Mouse (Mus musculus): ENCODE results near the gene Gm5767. TPM values are rescaled to one million over a fixed set of nuclear protein-coding genes. Genes with fewer than 3 reads are reported as not detected.
A peak's percentile ranks its signal among the peaks of the same experiment; 100 is the strongest.

The Gm5767 gene
- polyA plus RNA-seq (2015; fragmentation: Nextera tagmentation; extraction: Ambion mirVana): not detected in 2 replicates

DNA sequence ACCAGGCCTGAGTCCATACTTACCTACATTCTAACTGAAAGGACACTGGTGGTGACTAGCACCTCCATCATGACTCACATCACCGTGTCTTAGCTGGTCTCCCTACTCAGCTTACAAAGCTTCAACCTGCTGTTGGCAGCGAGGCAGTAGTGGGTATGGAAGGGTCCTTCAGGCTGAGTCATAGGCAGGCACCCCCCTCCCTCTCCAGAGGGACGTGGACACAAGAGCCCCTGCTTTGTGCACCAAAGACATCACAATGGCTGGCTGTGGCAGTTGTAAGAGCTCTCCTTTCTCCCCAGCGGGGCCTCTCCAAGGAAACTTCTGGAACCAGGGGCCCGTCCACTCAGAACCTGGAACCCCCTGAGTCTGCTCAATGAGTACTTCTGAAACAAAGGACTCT, at the start of gene Gm5767:
Gm5767 (plus strand) TSS at position 301 of the 400 bp plus-strand sequence.
- Histone ChIP-seq H3K4me2 (no peak within 1 kb of the TSS), H3K27me3 (no peaks in the 10 kb centered on the region), H3K4me1 (no peaks in the 10 kb centered on the region), H3K9me3 (no peaks in the 10 kb centered on the region), H3K36me3 (peaks cover 4% of the 10 kb centered on the region; the same call in 1 of the 2 replicates), H3K27ac (no peak within 1 kb of the TSS), H3K9ac (no peak within 1 kb of the TSS), H3K4me3 (no peak within 1 kb of the TSS)
- 89% methylated on average over 5 of the region's 5 CpGs for WGBS
- ATAC-seq (ENCODE audit: insufficient number of reproducible peaks, insufficient read depth, low FRiP score, low TSS enrichment, low read depth): no peak

DNA sequence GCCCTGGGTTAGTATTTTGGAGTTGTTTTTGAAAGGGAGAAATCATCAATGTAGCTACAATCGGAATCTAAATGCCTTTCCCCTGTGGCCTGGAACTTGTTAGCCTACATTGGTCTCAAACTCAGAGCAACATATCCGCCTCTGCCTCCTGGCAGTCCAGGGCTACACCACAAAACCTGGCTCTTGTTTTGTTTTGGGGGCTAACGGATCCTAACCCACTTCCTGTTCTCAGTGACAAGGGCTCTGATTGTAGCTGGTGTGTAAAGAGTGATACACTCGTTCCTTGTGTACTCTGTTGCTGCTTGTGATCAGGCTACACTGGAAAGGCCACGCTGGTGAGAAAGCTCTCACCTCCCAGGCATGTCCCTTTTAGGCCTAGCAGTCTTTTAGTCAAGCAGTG, 49.1 kb upstream of the Gm5767 start:
- Histone ChIP-seq H3K4me3 (no peak overlapping the region), H3K4me1 (peaks cover 12% of the 10 kb centered on the region), H3K36me3 (peaks cover 29% of the 10 kb centered on the region), H3K27ac (no peak overlapping the region), H3K9ac (no peak overlapping the region), H3K9me3 (no peaks in the 10 kb centered on the region), H3K4me2 (no peak overlapping the region), H3K27me3 (no peaks in the 10 kb centered on the region)
- WGBS: 76% methylated on average over 5 of the region's 5 CpGs
- no peak for ATAC-seq (ENCODE audit: insufficient number of reproducible peaks, insufficient read depth, low FRiP score, low TSS enrichment, low read depth)

DNA sequence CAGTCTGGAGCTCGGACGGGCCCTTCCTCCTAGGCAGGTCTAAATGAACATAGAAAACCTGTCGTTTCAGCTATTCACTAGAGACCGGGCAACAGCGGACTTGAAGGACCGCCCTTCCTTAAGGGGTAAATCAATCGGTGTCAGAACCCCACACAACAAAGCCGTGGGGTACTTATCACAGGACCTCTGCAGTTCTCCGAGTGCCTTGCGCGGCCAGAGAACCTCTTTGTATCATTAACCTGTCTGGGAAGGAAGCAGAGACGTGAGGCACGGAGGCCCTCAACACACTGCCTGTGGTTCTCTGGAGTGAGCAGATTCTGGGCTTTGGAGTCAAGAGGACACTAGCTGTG, 43.7 kb upstream of the Gm5767 start:
- Histone ChIP-seq H3K4me2 (peak overlapping the region; percentile 88), H3K9ac (peak overlapping the region; percentile 89), H3K27me3 (no peaks in the 10 kb centered on the region), H3K4me1 (peaks cover 22% of the 10 kb centered on the region), H3K27ac (peak overlapping the region; percentile 86), H3K9me3 (no peaks in the 10 kb centered on the region), H3K36me3 (peaks cover 29% of the 10 kb centered on the region), H3K4me3 (peak overlapping the region; percentile 87)
- no peak for ATAC-seq (ENCODE audit: insufficient number of reproducible peaks, insufficient read depth, low FRiP score, low TSS enrichment, low read depth)
- under 1% methylated on average over 13 of the region's 13 CpGs for WGBS

DNA sequence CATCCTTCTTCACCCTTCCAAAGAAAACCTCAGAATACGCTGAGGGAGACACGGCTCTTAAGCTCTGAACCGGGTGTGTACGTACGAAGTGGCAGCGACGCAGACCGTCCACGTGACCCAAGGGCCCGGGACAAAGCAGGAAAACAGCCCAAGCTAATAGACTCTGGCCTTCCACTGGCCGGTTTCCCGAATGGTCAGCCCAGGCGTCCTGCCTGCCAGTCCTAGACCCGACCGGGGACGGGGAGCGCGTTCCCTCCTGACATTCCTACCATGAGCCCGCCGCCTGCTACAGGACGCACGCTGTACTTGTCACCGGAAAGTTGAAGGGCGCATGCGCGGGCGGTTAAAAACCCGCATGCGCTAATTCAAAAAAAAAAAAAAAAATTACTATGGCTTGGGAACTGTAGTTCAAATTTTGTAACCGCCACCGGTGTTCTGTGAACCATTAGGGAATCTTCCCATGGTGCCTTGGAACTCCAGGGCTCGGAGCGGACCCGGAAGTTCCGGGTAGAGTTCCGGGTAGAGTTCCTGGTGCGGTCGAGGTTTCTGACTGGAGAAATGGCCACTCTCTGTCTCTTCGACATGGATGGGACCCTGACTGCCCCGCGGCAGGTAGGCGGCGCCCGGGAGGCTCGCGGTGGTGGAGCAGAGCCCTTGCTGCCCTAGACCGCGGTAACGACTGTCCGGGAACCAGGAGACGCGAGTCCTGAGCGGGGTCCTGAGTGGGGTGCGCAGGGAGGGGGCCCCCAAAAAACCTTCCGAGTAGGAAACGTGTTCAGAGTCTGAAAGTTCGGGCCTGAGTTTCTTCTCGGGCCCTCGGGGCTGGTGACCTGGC, 43.1 kb upstream of the Gm5767 start, which contains the start of the genes Pmm2 and Tmem186:
Pmm2 (plus strand) TSS at position 458 of the 835 bp plus-strand sequence.
Tmem186 (minus strand) TSS at position 496 of the 835 bp plus-strand sequence.
- Histone ChIP-seq H3K9me3 (no peaks in the 10 kb centered on the region), H3K27ac (peak within 1 kb of the TSS; percentile 89), H3K4me2 (peak within 1 kb of the TSS; percentile 88), H3K9ac (peak within 1 kb of the TSS; percentile 89), H3K27me3 (no peaks in the 10 kb centered on the region), H3K4me3 (peak within 1 kb of the TSS; percentile 87), H3K4me1 (peaks cover 22% of the 10 kb centered on the region), H3K36me3 (peaks cover 24% of the 10 kb centered on the region)
- under 1% methylated on average over 59 of the region's 59 CpGs for WGBS
- peak; percentile 90 for ATAC-seq (ENCODE audit: insufficient number of reproducible peaks, insufficient read depth, low FRiP score, low TSS enrichment, low read depth)

DNA sequence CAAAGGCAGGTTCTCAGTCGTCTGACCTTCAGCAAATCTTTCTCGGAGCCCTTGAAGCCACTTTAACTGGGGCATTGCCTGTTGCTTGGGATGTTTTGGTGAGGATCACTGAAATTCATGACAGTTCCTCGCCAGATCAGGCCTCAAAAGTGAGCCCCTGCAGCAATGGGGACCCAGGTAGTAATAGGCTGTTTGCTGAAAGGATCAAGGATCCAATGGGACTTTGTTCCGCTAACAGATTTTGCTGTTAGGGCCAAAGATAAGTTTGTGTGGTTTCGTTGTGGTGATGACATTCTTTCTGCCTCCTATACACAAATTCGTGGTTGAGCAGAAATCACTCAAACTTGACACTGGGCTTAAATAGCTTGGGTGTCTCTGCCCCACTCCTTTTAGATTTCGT, 42.4 kb upstream of the Gm5767 start:
- Histone ChIP-seq H3K4me1 (peaks cover 22% of the 10 kb centered on the region), H3K36me3 (peaks cover 25% of the 10 kb centered on the region), H3K4me3 (peak overlapping the region; percentile 87), H3K9ac (peak overlapping the region; percentile 89), H3K27me3 (no peaks in the 10 kb centered on the region), H3K27ac (peak overlapping the region; percentile 89; the same call in 1 of the 2 replicates), H3K4me2 (peak overlapping the region; percentile 88), H3K9me3 (no peaks in the 10 kb centered on the region)
- 43% methylated on average over 7 of the region's 7 CpGs for WGBS
- no peak for ATAC-seq (ENCODE audit: insufficient number of reproducible peaks, insufficient read depth, low FRiP score, low TSS enrichment, low read depth)

DNA sequence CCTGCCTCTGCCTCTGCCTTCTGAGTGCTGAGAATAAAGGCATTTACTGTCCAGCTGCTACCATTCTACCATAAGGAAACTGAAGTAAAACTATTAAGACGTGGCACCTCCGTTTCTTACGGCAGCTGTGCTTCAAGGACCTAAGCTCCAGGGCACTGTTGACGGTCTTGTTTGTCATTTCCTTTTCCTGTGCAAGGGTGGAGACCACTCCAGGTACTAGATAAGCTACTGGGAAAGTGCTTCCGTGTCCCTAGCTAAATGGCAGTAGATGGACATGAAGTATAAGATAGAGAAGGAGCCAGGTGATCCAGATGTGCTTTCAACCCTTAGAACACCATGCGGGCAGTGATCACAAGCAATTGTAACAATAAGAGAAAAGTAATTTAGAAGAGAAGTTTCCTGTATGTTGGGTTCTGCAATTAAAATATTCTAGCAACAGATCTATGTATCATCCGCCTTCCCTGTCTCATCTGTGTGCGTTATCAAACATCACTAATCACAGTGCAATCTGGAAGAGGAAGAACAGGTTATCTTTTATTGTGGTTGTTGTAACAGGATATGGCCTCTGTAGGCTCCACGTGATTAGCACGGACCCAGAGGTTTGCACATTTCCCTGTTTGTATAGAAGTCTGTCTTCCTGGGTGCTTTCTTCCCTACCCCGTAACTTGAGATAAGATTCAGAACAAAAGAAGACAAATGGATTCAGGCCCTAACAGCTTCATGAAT, 40.9 kb upstream of the Gm5767 start:
- Histone ChIP-seq H3K27ac (no peak overlapping the region), H3K4me2 (no peak overlapping the region), H3K27me3 (no peaks in the 10 kb centered on the region), H3K9ac (no peak overlapping the region), H3K9me3 (no peaks in the 10 kb centered on the region), H3K4me3 (no peak overlapping the region), H3K36me3 (peaks cover 39% of the 10 kb centered on the region), H3K4me1 (peaks cover 22% of the 10 kb centered on the region)
- 87% methylated on average over 11 of the region's 11 CpGs for WGBS
- no peak for ATAC-seq (ENCODE audit: insufficient number of reproducible peaks, insufficient read depth, low FRiP score, low TSS enrichment, low read depth)

DNA sequence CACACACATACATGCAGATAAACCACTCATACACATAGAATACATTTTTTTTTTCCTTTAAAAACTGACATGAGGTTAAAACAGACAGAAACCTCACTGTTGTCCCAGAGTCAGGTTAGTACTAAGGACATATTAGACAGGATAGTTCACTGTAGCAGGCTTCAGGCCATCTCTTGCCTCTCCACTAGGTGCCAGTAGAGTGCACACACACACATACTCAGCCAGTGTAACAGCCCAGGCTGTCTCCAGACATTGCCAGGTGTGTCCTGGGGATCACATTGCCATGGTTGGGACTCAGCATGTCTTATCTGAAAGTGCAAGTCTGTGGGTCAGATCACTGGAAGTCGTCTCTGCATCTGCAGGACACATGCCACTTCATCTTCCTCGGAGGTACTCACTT, 36.7 kb upstream of the Gm5767 start:
- Histone ChIP-seq H3K4me3 (no peak overlapping the region), H3K27me3 (no peaks in the 10 kb centered on the region), H3K36me3 (peaks cover 66% of the 10 kb centered on the region), H3K4me1 (peaks cover under 1% of the 10 kb centered on the region; the same call in 1 of the 2 replicates), H3K9me3 (no peaks in the 10 kb centered on the region), H3K4me2 (no peak overlapping the region), H3K27ac (no peak overlapping the region), H3K9ac (no peak overlapping the region)
- WGBS: 77% methylated on average over 2 of the region's 2 CpGs
- no peak for ATAC-seq (ENCODE audit: insufficient number of reproducible peaks, insufficient read depth, low FRiP score, low TSS enrichment, low read depth)

DNA sequence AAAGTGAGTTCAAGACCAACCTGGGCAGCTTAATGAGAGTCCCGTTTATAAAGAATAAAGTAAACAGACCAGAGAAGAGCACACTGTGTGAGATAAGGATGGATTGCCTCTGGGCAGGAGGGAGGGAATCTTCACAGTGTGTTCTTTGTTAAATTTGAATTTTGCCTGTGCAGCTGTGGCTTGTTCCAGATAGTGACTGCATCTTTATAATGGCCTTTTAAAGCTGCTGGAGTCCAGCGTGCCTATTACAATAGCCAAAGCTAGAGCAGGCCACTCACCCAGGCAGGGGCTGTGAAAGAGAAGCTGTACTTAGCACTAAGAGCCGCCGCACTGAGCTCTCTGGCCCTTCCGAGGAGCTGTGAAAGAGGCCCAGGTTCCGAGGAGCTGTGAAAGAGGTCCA, 35.0 kb upstream of the Gm5767 start:
- Histone ChIP-seq H3K36me3 (peaks cover 82% of the 10 kb centered on the region), H3K4me3 (no peak overlapping the region), H3K9me3 (no peaks in the 10 kb centered on the region), H3K4me2 (no peak overlapping the region), H3K9ac (no peak overlapping the region), H3K4me1 (no peaks in the 10 kb centered on the region), H3K27me3 (no peaks in the 10 kb centered on the region), H3K27ac (no peak overlapping the region)
- 75% methylated on average over 6 of the region's 6 CpGs for WGBS
- ATAC-seq (ENCODE audit: insufficient number of reproducible peaks, insufficient read depth, low FRiP score, low TSS enrichment, low read depth): no peak

DNA sequence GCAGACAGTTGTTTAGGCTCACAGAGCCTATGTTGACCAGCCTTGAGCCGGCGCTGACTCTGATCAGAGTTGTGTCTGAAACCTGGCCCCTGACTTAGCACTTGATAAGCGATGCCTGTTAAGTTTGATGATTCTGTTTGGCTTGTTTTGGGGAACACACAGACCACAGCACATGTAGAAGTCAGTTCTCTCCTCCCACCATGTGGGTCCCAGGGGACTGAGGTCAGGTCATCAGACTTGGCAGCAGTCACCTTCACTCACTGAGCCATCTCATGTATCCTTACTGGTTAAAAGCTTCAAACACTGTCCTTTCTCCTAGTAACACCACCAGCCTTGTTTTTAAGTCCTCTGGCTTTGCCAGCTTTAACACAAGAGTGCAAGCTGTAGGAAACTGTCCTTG, 30.6 kb upstream of the Gm5767 start:
- WGBS: 93% methylated on average over 3 of the region's 3 CpGs
- H3K27me3 ChIP-seq: no peaks in the 10 kb centered on the region
- no peak for ATAC-seq (ENCODE audit: insufficient number of reproducible peaks, insufficient read depth, low FRiP score, low TSS enrichment, low read depth)

DNA sequence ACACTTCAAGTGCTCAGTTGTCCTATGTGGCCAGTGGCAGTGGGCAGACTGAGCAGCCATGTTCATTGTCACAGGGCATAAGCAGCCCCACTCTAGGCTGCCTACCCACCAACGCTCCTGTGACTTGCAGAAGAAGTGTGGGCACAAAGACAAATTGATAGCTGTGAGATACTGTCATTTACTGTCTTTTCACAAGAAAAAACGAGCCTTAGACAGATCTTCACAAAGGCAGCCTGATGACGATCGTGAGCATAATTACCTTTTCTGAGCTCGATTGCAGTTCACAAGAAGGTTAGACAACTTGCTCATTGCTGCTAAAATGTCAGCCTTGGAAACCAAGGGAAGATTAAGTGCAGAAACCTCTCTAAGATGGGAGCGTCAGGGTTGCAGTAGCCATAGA, 25.5 kb upstream of the Gm5767 start:
- Histone ChIP-seq H3K4me2 (no peak overlapping the region), H3K27me3 (no peaks in the 10 kb centered on the region), H3K4me1 (no peaks in the 10 kb centered on the region), H3K4me3 (no peak overlapping the region), H3K9ac (no peak overlapping the region), H3K36me3 (peaks cover 86% of the 10 kb centered on the region), H3K27ac (no peak overlapping the region), H3K9me3 (no peaks in the 10 kb centered on the region)
- no peak for ATAC-seq (ENCODE audit: insufficient number of reproducible peaks, insufficient read depth, low FRiP score, low TSS enrichment, low read depth)
- WGBS: 89% methylated on average over 6 of the region's 6 CpGs

More for the DNA sequence above, 30.6 kb upstream of the Gm5767 start:
- peaks cover 93% of the 10 kb centered on the region for H3K36me3 ChIP-seq
- H3K4me3 ChIP-seq: no peak overlapping the region
- H3K9ac ChIP-seq: no peak overlapping the region
- no peak overlapping the region for H3K27ac ChIP-seq
- H3K9me3 ChIP-seq: no peaks in the 10 kb centered on the region
- H3K4me2 ChIP-seq: no peak overlapping the region
- H3K4me1 ChIP-seq: no peaks in the 10 kb centered on the region

DNA sequence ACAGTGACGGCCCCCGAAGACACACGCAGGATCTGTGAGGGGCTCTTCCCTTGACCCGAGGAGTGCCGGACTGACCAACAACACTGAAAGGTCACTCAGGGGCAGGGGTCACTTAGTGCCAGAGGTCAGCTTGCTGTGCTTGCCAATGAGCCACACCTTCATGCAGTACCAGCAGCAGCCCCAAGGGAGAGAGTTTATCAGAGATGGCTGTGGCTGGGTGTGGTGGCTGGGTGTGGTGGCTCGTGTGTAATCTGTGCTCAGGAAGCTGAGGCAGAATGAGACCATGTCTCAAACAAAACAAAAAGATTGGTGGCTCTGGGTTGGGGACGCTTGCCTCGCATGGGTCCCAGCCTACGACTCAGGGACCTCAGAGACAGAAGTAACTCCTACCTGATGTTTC, 25.0 kb upstream of the Gm5767 start:
- Histone ChIP-seq H3K4me1 (no peaks in the 10 kb centered on the region), H3K27me3 (no peaks in the 10 kb centered on the region), H3K9ac (no peak overlapping the region), H3K27ac (no peak overlapping the region), H3K4me2 (no peak overlapping the region), H3K36me3 (peaks cover 86% of the 10 kb centered on the region), H3K9me3 (no peaks in the 10 kb centered on the region), H3K4me3 (no peak overlapping the region)
- 81% methylated on average over 9 of the region's 9 CpGs for WGBS
- no peak for ATAC-seq (ENCODE audit: insufficient number of reproducible peaks, insufficient read depth, low FRiP score, low TSS enrichment, low read depth)

All from embryonic facial prominence, embryonic 13.5 days (tissue).